Mouse (Mus musculus): Measurements from ENCODE around the gene Smo. TPM values are rescaled to one million over a fixed set of nuclear protein-coding genes. Genes with fewer than 3 reads are reported as not detected.

Gene Smo
- polyA plus RNA-seq, 1 experiment, result 5.3 TPM

GRCm38 (mm10) chr6:29721890-29722289 is 13.4 kb upstream of the Smo start:
- peaks cover 68% of the 10 kb centered on the region for H3K27me3 ChIP-seq (replicated peaks)
- TF ChIP-seq GATA1 (IDR thresholded peaks at IDR 0.05; ENCODE audit: borderline replicate concordance, low read length) (no peak), FLI1 (IDR thresholded peaks at IDR 0.05; ENCODE audit: low read length) (no peak)
- H3K9me3 ChIP-seq, result no peaks in the 10 kb centered on the region
- no peaks in the 10 kb centered on the region for H3K4me1 ChIP-seq
- peaks cover 4% of the 10 kb centered on the region for H3K36me3 ChIP-seq (replicated peaks; ENCODE audit: low read length)
- no peak overlapping the region for H3K4me3 ChIP-seq (replicated peaks)

- Histone ChIP-seq H3K4me3 (replicated peaks) (no peak overlapping the region), H3K36me3 (replicated peaks; ENCODE audit: low read length) (no peaks in the 10 kb centered on the region), H3K27me3 (replicated peaks) (peaks cover 47% of the 10 kb centered on the region), H3K4me1 (no peaks in the 10 kb centered on the region), H3K9me3 (no peaks in the 10 kb centered on the region)
- no peak for TF ChIP-seq FLI1 (IDR thresholded peaks at IDR 0.05; ENCODE audit: low read length)
- no peak for TF ChIP-seq GATA1 (IDR thresholded peaks at IDR 0.05; ENCODE audit: borderline replicate concordance, low read length)
These were observed 8.6 kb upstream of the Smo start for GRCm38 (mm10) chr6:29726576-29727200.

- Histone ChIP-seq H3K9me3 (no peaks in the 10 kb centered on the region), H3K4me3 (replicated peaks) (no peak overlapping the region), H3K27me3 (replicated peaks) (peaks cover 46% of the 10 kb centered on the region), H3K36me3 (replicated peaks; ENCODE audit: low read length) (no peaks in the 10 kb centered on the region), H3K4me1 (no peaks in the 10 kb centered on the region)
- TF ChIP-seq GATA1 (IDR thresholded peaks at IDR 0.05; ENCODE audit: borderline replicate concordance, low read length), result no peak
- no peak for TF ChIP-seq FLI1 (IDR thresholded peaks at IDR 0.05; ENCODE audit: low read length)
These were observed 7.3 kb upstream of the Smo start for GRCm38 (mm10) chr6:29728035-29728434.

- Histone ChIP-seq H3K36me3 (replicated peaks; ENCODE audit: low read length) (no peaks in the 10 kb centered on the region), H3K4me1 (no peaks in the 10 kb centered on the region), H3K27me3 (replicated peaks) (peaks cover 49% of the 10 kb centered on the region), H3K4me3 (replicated peaks) (no peak overlapping the region), H3K9me3 (no peaks in the 10 kb centered on the region)
- TF ChIP-seq GATA1 (IDR thresholded peaks at IDR 0.05; ENCODE audit: borderline replicate concordance, low read length) (no peak), FLI1 (IDR thresholded peaks at IDR 0.05; ENCODE audit: low read length) (no peak)
These were observed 5.8 kb upstream of the Smo start for GRCm38 (mm10) chr6:29729491-29729890.

GRCm38 (mm10) chr6:29735689-29736451 is 567 bp downstream of the Smo start:
- H3K27me3 ChIP-seq (replicated peaks), result peaks cover 77% of the 10 kb centered on the region

GRCm38 (mm10) chr6:29736610-29737458 is 1.5 kb downstream of the Smo start:
- Histone ChIP-seq H3K4me3 (replicated peaks) (peak overlapping the region; percentile 93), H3K36me3 (replicated peaks; ENCODE audit: low read length) (no peaks in the 10 kb centered on the region), H3K27me3 (replicated peaks) (peaks cover 74% of the 10 kb centered on the region), H3K9me3 (no peaks in the 10 kb centered on the region), H3K4me1 (peaks cover 21% of the 10 kb centered on the region)
- TF ChIP-seq GATA1 (IDR thresholded peaks at IDR 0.05; ENCODE audit: borderline replicate concordance, low read length), result no peak

More at GRCm38 (mm10) chr6:29735689-29736451, 567 bp downstream of the Smo start:
- peaks cover 21% of the 10 kb centered on the region for H3K4me1 ChIP-seq
- no peaks in the 10 kb centered on the region for H3K9me3 ChIP-seq
- H3K4me3 ChIP-seq (replicated peaks), result peak overlapping the region; percentile 93
- no peak for TF ChIP-seq GATA1 (IDR thresholded peaks at IDR 0.05; ENCODE audit: borderline replicate concordance, low read length)
- no peak for TF ChIP-seq FLI1 (IDR thresholded peaks at IDR 0.05; ENCODE audit: low read length)
- H3K36me3 ChIP-seq (replicated peaks; ENCODE audit: low read length), result no peaks in the 10 kb centered on the region

- Histone ChIP-seq H3K36me3 (replicated peaks; ENCODE audit: low read length) (peaks cover 10% of the 10 kb centered on the region), H3K9me3 (peaks cover 15% of the 10 kb centered on the region), H3K27me3 (replicated peaks) (peaks cover 34% of the 10 kb centered on the region), H3K4me3 (replicated peaks) (no peak overlapping the region), H3K4me1 (peaks cover 6% of the 10 kb centered on the region)
- no peak for TF ChIP-seq FLI1 (IDR thresholded peaks at IDR 0.05; ENCODE audit: low read length)
- no peak for TF ChIP-seq GATA1 (IDR thresholded peaks at IDR 0.05; ENCODE audit: borderline replicate concordance, low read length)
These were observed 16.3 kb downstream of the Smo start for GRCm38 (mm10) chr6:29751466-29752152.

GRCm38 (mm10) chr6:29753336-29753735 is 18.0 kb downstream of the Smo start:
- no peak for TF ChIP-seq FLI1 (IDR thresholded peaks at IDR 0.05; ENCODE audit: low read length)
- no peak for TF ChIP-seq GATA1 (IDR thresholded peaks at IDR 0.05; ENCODE audit: borderline replicate concordance, low read length)
- Histone ChIP-seq H3K4me1 (peaks cover 7% of the 10 kb centered on the region), H3K27me3 (replicated peaks) (peaks cover 38% of the 10 kb centered on the region), H3K4me3 (replicated peaks) (no peak overlapping the region), H3K9me3 (peaks cover 6% of the 10 kb centered on the region), H3K36me3 (replicated peaks; ENCODE audit: low read length) (peaks cover 20% of the 10 kb centered on the region)

GRCm38 (mm10) chr6:29756001-29756400 is 20.7 kb downstream of the Smo start:
- H3K9me3 ChIP-seq, result no peaks in the 10 kb centered on the region
- TF ChIP-seq FLI1 (IDR thresholded peaks at IDR 0.05; ENCODE audit: low read length), result no peak
- TF ChIP-seq GATA1 (IDR thresholded peaks at IDR 0.05; ENCODE audit: borderline replicate concordance, low read length), result no peak

More at GRCm38 (mm10) chr6:29756001-29756400, 20.7 kb downstream of the Smo start:
- Histone ChIP-seq H3K4me3 (replicated peaks) (no peak overlapping the region), H3K4me1 (peaks cover 6% of the 10 kb centered on the region; the same call in 1 of the 2 replicates), H3K27me3 (replicated peaks) (peaks cover 37% of the 10 kb centered on the region), H3K36me3 (replicated peaks; ENCODE audit: low read length) (peaks cover 22% of the 10 kb centered on the region)
